Mouse (Mus musculus) kidney, postnatal 0 days (tissue): Measurements from ENCODE around the gene Mmp14. TPM values are rescaled to one million over a fixed set of nuclear protein-coding genes. Genes with fewer than 3 reads are reported as not detected.

Experiments used
- ATAC-seq: fragments of 200-750 bp; cut with Nextera tagmentation; replicated peaks from 2 replicates; pipeline ENCODE4 v1.8.0; 2017; ENCODE audit warnings: low read depth, moderate number of reproducible peaks, moderate TSS enrichment, moderate library complexity; ENCODE audit not compliant: low FRiP score
- DNase-seq: peaks from one replicate; pipeline ENCODE4 v3.0.0-alpha.2; 2016; ENCODE audit warnings: low spot score
- H3K27ac ChIP-seq: fragments of 300-500 bp; sonication (generic); 2 replicates; pipeline ENCODE4 v1.5.1; 2014; ENCODE audit warnings: mild to moderate bottlenecking
- H3K27me3 ChIP-seq: fragments of 300-500 bp; sonication (generic); 2 replicates; pipeline ENCODE4 v1.6.1; 2014; ENCODE audit warnings: low read length, mixed read lengths; ENCODE audit not compliant: insufficient read depth
- H3K36me3 ChIP-seq: fragments of 300-500 bp; sonication (generic); 2 replicates; pipeline ENCODE4 v1.6.1; 2014; ENCODE audit warnings: low read length, mixed read lengths; ENCODE audit not compliant: insufficient read depth
- H3K4me1 ChIP-seq: fragments of 300-500 bp; sonication (generic); replicated peaks from 2 replicates; pipeline ENCODE4 v1.6.1; 2014; ENCODE audit warnings: antibody characterized with exemption, low read length, mixed read lengths; ENCODE audit not compliant: insufficient read depth
- H3K4me2 ChIP-seq: fragments of 300-500 bp; sonication (generic); 2 replicates; pipeline ENCODE4 v1.6.1; 2014; ENCODE audit warnings: mild to moderate bottlenecking, low read length, moderate library complexity, mixed read lengths
- H3K4me3 ChIP-seq: fragments of 300-500 bp; sonication (generic); replicated peaks from 2 replicates; pipeline ENCODE4 v1.5.1; 2014; ENCODE audit warnings: low read depth, low read length
- H3K9ac ChIP-seq: fragments of 300-500 bp; sonication (generic); 2 replicates; pipeline ENCODE4 v1.6.1; 2014; ENCODE audit warnings: low read depth, low read length
- H3K9me3 ChIP-seq: fragments of 300-500 bp; sonication (generic); replicated peaks from 2 replicates; pipeline ENCODE4 v1.6.1; 2016; ENCODE audit warnings: low read length, inconsistent platforms, mixed read lengths
- CTCF ChIP-seq: IDR thresholded peaks from 2 replicates; pipeline ENCODE4 v1.5.1; 2016; ENCODE audit warnings: antibody characterized with exemption, low read depth, mild to moderate bottlenecking, moderate library complexity
- WGBS: fragments of 180-500 bp; shearing (Covaris S2); extraction: QIAGEN DNeasy Blood & Tissue Kit; methylation state at CpG from one replicate; pipeline ENCODE4 v1.1.7; 2014; 5-methylcytosine and 5-hydroxymethylcytosine counted together
- polyA plus RNA-seq: library from polyadenylated mRNA; unstranded; fragments of >200 nt; fragmentation: Nextera tagmentation; extraction: Ambion mirVana; gene quantifications from 2 replicates; pipeline ENCODE4 v1.2.1, GENCODE M21; 2015

Gene Mmp14
- polyA plus RNA-seq, 1 experiment from 2014 or later: 107 TPM

DNA sequence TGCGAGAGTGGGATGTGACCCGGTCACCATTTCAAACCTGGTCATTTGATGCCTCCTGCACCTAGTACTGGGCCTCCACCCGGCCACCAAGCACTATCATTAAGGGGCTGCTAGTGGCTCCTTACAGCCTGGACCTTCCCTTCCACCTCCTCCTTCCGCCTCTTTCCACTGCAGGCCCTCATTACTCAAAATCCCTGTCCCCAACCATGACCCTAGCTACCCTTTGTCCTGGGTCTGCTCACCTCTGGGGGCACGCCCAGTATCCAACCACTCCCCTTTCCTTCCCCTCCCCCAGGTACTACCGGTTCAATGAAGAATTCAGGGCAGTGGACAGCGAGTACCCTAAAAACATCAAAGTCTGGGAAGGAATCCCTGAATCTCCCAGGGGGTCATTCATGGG is 8.2 kb downstream of the Mmp14 start:
- H3K4me1 ChIP-seq: peaks cover 5% of the 10 kb centered on the region
- peaks cover 41% of the 10 kb centered on the region for H3K36me3 ChIP-seq
- no peak overlapping the region for H3K9ac ChIP-seq
- 64% methylated on average over 7 of the region's 7 CpGs for WGBS
- TF ChIP-seq CTCF: no peak
- no peaks in the 10 kb centered on the region for H3K9me3 ChIP-seq
- no peak for DNase-seq
- no peak overlapping the region for H3K4me3 ChIP-seq
- H3K4me2 ChIP-seq: no peak overlapping the region
- no peak overlapping the region for H3K27ac ChIP-seq
- ATAC-seq: no peak
- no peaks in the 10 kb centered on the region for H3K27me3 ChIP-seq

DNA sequence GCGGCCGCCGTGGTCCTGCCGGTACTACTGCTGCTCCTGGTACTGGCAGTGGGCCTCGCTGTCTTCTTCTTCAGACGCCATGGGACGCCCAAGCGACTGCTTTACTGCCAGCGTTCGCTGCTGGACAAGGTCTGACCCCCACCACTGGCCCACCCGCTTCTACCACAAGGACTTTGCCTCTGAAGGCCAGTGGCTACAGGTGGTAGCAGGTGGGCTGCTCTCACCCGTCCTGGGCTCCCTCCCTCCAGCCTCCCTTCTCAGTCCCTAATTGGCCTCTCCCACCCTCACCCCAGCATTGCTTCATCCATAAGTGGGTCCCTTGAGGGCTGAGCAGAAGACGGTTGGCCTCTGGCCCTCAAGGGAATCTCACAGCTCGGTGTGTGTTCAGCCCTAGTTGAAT is 9.1 kb downstream of the Mmp14 start:
- Histone ChIP-seq H3K27ac (no peak overlapping the region), H3K36me3 (peaks cover 41% of the 10 kb centered on the region), H3K9me3 (no peaks in the 10 kb centered on the region), H3K27me3 (no peaks in the 10 kb centered on the region), H3K4me1 (peaks cover 5% of the 10 kb centered on the region), H3K4me3 (no peak overlapping the region), H3K9ac (no peak overlapping the region), H3K4me2 (no peak overlapping the region)
- ATAC-seq (no peak), DNase-seq (no peak)
- 91% methylated on average over 14 of the region's 14 CpGs for WGBS
- no peak for TF ChIP-seq CTCF

DNA sequence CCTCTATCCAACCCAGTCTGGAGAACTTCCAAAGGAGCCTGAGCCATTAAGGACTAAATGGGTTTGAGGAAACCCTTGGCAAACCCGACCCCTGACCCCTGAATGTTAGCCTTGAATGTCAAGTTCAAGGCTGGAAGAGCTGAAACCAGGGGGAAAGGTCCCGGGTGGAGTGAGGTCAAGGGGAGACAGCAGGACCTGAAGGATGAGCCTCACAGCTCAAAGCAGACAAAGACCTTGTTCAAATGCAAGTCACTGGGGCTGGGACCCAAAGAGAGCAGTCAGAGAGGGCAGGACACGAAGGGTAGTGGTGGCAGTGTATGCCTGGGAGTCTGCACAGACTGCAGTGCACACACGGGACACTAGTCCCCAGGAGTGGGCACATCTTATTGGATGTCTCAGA is 10.0 kb downstream of the Mmp14 start:
- Histone ChIP-seq H3K4me2 (no peak overlapping the region), H3K4me1 (peaks cover 5% of the 10 kb centered on the region), H3K36me3 (peaks cover 40% of the 10 kb centered on the region), H3K9me3 (no peaks in the 10 kb centered on the region), H3K4me3 (no peak overlapping the region), H3K27me3 (no peaks in the 10 kb centered on the region), H3K9ac (no peak overlapping the region), H3K27ac (no peak overlapping the region)
- no peak for TF ChIP-seq CTCF
- WGBS: 75% methylated on average over 4 of the region's 4 CpGs
- ATAC-seq (no peak), DNase-seq (no peak)

DNA sequence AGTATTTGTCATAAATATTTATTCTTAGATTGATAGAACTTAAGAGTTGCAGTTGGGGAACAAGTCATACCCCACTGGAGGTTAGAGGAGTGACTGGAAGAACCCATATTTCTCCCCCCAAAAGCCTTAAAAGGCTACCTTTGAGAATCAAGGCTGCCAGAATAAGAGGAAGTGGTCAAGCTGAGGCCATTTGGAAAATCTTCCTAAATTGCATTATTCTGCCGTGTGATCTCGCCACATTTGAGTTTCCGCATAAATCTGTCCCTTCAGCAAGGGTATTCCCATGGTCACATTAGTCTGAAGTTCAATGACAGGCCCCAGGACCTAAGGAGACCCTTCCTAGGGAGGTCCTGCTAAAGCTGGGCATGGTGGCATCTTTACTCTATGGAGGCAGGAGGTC is 11.1 kb downstream of the Mmp14 start:
- no peak for ATAC-seq
- Histone ChIP-seq H3K27me3 (no peaks in the 10 kb centered on the region), H3K36me3 (peaks cover 28% of the 10 kb centered on the region), H3K4me2 (no peak overlapping the region), H3K4me1 (peaks cover 5% of the 10 kb centered on the region), H3K9ac (no peak overlapping the region), H3K9me3 (no peaks in the 10 kb centered on the region), H3K27ac (peak overlapping the region; percentile 26; the same call in 1 of the 2 replicates), H3K4me3 (no peak overlapping the region)
- 65% methylated on average over 3 of the region's 3 CpGs for WGBS
- no peak for TF ChIP-seq CTCF
- no peak for DNase-seq

DNA sequence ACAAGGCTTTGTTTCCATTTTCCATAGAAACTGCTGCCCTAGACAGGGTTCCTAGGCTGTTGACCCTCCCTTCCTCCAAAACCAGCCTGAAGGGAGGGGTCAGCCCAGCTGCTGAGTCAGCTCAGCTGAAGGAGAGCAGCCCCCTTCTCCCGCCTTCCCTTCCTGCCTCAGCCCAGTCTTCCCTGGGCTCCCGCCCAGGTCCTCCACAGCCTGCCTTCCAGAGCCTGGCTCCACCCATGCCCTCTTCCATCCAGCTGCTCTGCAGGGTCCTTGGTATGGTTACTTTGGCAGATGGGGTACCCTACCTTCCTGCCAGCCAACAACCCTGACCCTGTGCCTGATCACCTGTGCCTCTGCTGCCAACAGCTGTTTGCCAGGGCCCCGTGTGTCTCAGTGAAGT is 11.8 kb downstream of the Mmp14 start:
- H3K9me3 ChIP-seq: no peaks in the 10 kb centered on the region
- ATAC-seq: peak; percentile 53; the same call in 1 of the 2 replicates
- no peak overlapping the region for H3K4me2 ChIP-seq
- peak; percentile 74 for DNase-seq
- H3K27me3 ChIP-seq: no peaks in the 10 kb centered on the region
- no peak overlapping the region for H3K9ac ChIP-seq
- WGBS: 24% methylated on average over 3 of the region's 3 CpGs
- H3K27ac ChIP-seq: no peak overlapping the region
- peaks cover 25% of the 10 kb centered on the region for H3K36me3 ChIP-seq
- H3K4me1 ChIP-seq: peaks cover 5% of the 10 kb centered on the region
- no peak for TF ChIP-seq CTCF
- H3K4me3 ChIP-seq: no peak overlapping the region

DNA sequence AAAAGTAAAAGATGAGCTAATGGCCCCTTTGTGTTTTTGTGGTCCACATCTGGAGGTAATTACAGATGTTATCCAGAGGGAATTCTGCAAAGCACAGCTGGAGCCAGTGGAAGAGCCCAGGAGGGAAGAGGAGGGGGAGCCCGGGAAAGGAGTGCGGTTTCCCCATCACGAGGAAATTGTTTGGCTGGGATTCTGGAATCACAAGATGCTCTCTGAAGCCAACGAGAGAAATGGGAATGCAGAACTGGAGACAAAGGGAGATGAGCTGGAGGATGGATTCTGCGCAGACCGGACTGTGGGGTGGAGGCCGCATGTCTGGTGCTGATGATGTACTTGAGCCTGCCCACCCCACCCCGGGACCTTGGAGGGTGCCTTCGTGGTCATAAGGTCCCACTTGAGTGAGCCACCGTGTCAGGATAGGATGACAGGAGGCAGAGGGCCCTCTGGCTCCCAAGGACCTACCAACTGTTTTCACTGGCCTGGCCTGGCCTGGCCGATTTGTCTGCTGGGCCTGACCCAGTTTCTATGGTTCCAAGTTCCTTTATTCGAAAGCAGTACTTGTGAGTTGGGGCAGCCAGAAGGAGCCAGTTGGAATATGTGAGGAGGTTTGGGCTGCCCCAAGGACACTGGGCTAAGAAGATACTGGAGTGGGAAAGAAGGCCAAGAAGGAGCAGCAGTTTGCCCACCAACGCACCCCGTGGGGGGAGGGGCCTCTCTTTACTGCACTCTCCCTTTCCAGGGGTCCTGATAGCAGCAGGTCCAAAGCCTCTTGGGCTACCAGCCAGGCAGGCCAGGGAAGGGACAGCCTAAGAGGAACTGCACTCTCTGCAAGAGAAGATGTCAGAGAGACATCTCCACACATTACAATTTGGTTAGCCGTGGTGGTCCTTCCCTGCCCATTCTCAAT is 12.6 kb downstream of the Mmp14 start:
- H3K27ac ChIP-seq: no peak overlapping the region
- no peak overlapping the region for H3K9ac ChIP-seq
- H3K4me1 ChIP-seq: peaks cover 5% of the 10 kb centered on the region
- DNase-seq: peak; percentile 63
- 60% methylated on average over 15 of the region's 15 CpGs for WGBS
- H3K4me3 ChIP-seq: no peak overlapping the region
- H3K36me3 ChIP-seq: peaks cover 17% of the 10 kb centered on the region
- no peak for ATAC-seq
- no peaks in the 10 kb centered on the region for H3K9me3 ChIP-seq
- no peak for TF ChIP-seq CTCF
- no peaks in the 10 kb centered on the region for H3K27me3 ChIP-seq
- H3K4me2 ChIP-seq: no peak overlapping the region

DNA sequence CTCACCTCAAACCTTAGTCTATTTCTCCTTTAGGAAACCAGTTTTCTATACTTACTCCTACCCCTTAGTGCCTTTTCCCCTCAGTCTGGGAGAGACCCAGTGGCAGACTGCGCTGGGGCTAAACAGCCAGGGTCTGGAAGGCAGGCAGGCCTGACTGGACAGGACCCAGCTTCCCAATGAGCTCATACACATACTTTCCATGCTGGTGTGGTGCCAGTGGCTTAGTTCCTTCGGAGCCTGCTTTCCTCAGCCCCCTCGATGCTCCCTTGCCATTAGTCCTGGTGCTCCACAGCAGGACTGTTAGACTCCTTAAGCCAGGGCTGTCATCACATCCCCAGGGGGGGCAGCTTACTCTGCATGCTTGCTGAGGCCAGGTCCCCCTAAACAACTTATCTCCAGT is 14.1 kb downstream of the Mmp14 start:
- H3K4me2 ChIP-seq: no peak overlapping the region
- DNase-seq: no peak
- no peak overlapping the region for H3K9ac ChIP-seq
- no peak overlapping the region for H3K4me3 ChIP-seq
- no peak for TF ChIP-seq CTCF
- H3K27me3 ChIP-seq: no peaks in the 10 kb centered on the region
- no peak for ATAC-seq
- H3K9me3 ChIP-seq: no peaks in the 10 kb centered on the region
- H3K36me3 ChIP-seq: peaks cover 2% of the 10 kb centered on the region; the same call in 1 of the 2 replicates
- peaks cover 5% of the 10 kb centered on the region for H3K4me1 ChIP-seq
- no peak overlapping the region for H3K27ac ChIP-seq
- WGBS: 81% methylated on average over 3 of the region's 3 CpGs
